Mouse (Mus musculus) heart, embryonic 11.5 days (tissue): ENCODE results near the gene Uprt. TPM values are rescaled to one million over a fixed set of nuclear protein-coding genes. Genes with fewer than 3 reads are reported as not detected.

Experiments
- ATAC-seq: fragments of 200-750 bp; cut with Nextera tagmentation; replicated peaks from 2 replicates; pipeline ENCODE4 v1.8.0; 2017; ENCODE audit warnings: moderate library complexity; ENCODE audit not compliant: insufficient number of reproducible peaks, low FRiP score, low TSS enrichment
- H3K27ac ChIP-seq: fragments of 300-500 bp; sonication (generic); 2 replicates; pipeline ENCODE4 v1.5.1; 2014; ENCODE audit warnings: mild to moderate bottlenecking, low read depth, low read length
- H3K27me3 ChIP-seq: fragments of 300-500 bp; sonication (generic); 2 replicates; pipeline ENCODE4 v1.6.1; 2014; ENCODE audit warnings: mild to moderate bottlenecking, low read length, mixed read lengths; ENCODE audit not compliant: control insufficient read depth, insufficient read depth
- H3K36me3 ChIP-seq: fragments of 300-500 bp; sonication (generic); 2 replicates; pipeline ENCODE4 v1.6.1; 2014; ENCODE audit warnings: mild to moderate bottlenecking, low read length, moderate library complexity, mixed read lengths; ENCODE audit not compliant: control insufficient read depth, insufficient read depth
- H3K4me1 ChIP-seq: fragments of 300-500 bp; sonication (generic); 2 replicates; pipeline ENCODE4 v1.6.1; 2014; ENCODE audit warnings: low read length; ENCODE audit not compliant: control insufficient read depth, insufficient read depth
- H3K4me2 ChIP-seq: fragments of 300-500 bp; sonication (generic); 2 replicates; pipeline ENCODE4 v1.6.1; 2014; ENCODE audit warnings: mild to moderate bottlenecking, moderate library complexity
- H3K4me3 ChIP-seq: fragments of 300-500 bp; sonication (generic); 2 replicates; pipeline ENCODE4 v1.5.1; 2014; ENCODE audit warnings: low read depth, low read length
- H3K9ac ChIP-seq: fragments of 300-500 bp; sonication (generic); 2 replicates; pipeline ENCODE4 v1.6.1; 2014; ENCODE audit warnings: mild to moderate bottlenecking, low read depth, low read length, moderate library complexity
- H3K9me3 ChIP-seq: fragments of 300-500 bp; sonication (generic); replicated peaks from 2 replicates; pipeline ENCODE4 v1.6.1; 2016; ENCODE audit warnings: low read length; ENCODE audit not compliant: control insufficient read depth
- WGBS: fragments of 180-500 bp; shearing (Covaris S2); extraction: QIAGEN DNeasy Blood & Tissue Kit; methylation state at CpG from one replicate; pipeline ENCODE4 v1.1.7; 2014; ENCODE audit not compliant: insufficient replicate concordance; 5-methylcytosine and 5-hydroxymethylcytosine counted together
- polyA plus RNA-seq: library from polyadenylated mRNA; unstranded; fragments of >200 nt; fragmentation: Nextera tagmentation; extraction: Ambion mirVana; gene quantifications from 2 replicates; pipeline ENCODE4 v1.2.1, GENCODE M21; 2014

Gene Uprt
- polyA plus RNA-seq = 1.8 and 1.9 TPM in 2 replicates

DNA sequence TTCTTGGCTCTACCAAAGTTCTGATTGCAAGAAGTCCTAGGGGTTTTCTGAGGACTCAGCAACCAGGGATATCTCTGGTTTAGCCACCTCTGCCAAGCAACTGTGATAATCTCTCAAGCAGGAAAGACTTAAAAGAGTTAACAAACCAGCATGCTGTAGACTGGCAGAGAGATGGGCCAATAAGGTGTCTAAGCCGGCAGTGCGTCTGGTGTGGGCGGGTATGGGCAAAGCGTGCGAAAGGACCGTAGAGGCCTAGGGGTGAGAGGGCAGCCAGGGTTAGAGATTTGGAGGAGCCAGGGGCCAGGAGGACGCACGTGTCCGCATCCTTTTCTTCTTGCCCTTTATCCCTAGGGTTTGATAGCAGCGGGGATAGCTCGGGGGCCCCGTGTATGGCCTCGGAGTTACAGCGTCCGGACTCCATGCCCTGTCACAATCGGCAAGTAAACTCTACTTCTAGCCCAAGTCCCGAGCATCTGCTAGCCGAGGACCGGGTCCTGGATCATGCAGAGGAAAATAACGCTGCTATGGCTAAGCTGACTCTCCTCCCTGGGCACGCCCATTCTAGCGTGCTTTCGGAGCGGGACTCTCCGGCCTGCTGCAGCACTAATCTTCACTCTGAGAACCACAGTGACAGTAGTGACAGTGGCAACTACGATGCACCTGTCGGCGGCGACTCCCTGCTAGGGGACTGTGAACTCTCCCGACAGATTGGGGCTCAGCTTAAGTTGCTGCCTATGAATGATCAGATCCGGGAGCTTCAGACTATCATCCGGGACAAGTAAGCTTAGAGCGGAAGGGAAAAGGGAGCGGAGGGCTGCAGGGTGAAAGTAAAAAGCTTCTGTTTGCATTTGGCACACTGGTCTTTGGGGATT, at the start of gene Uprt:
Gene Uprt, plus strand, starts transcription at position 247 of the 872 bp plus-strand sequence.
- peak within 1 kb of the TSS; percentile 59 for H3K4me3 ChIP-seq
- peaks cover 3% of the 10 kb centered on the region; the same call in 1 of the 2 replicates for H3K27me3 ChIP-seq
- no peaks in the 10 kb centered on the region for H3K36me3 ChIP-seq
- peak; percentile 71; the same call in 1 of the 2 replicates for ATAC-seq
- peak within 1 kb of the TSS; percentile 68 for H3K4me2 ChIP-seq
- H3K9ac ChIP-seq = peak within 1 kb of the TSS; percentile 64
- 18% methylated on average over 34 of the region's 34 CpGs for WGBS
- H3K9me3 ChIP-seq = no peaks in the 10 kb centered on the region
- no peaks in the 10 kb centered on the region for H3K4me1 ChIP-seq
- H3K27ac ChIP-seq = peak within 1 kb of the TSS; percentile 41; the same call in 1 of the 2 replicates

DNA sequence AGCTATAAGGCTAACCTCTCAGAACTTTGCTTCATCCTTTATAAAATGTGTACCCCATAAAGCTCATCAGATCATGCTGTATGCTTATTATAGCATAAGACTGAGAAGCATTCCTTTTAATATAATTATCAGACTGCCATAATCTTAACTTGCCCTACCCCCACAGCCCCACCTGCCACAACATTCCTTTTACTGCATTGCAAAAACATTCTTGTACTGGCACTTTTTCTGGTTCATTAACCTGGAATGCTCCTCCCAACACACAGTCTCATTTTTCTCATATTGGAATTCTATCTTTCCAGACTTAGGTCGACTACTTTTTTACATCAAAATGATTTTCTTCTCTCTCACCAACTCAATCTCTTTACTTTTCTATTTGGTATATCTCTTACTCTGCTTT, 49.2 kb upstream of the Uprt start:
- Histone ChIP-seq H3K9me3 (no peaks in the 10 kb centered on the region), H3K4me3 (no peak overlapping the region), H3K4me2 (no peak overlapping the region), H3K27ac (no peak overlapping the region), H3K36me3 (no peaks in the 10 kb centered on the region), H3K27me3 (no peaks in the 10 kb centered on the region), H3K4me1 (no peaks in the 10 kb centered on the region), H3K9ac (no peak overlapping the region)
- WGBS = 46% methylated on average over 1 of the region's 1 CpGs
- ATAC-seq = no peak

DNA sequence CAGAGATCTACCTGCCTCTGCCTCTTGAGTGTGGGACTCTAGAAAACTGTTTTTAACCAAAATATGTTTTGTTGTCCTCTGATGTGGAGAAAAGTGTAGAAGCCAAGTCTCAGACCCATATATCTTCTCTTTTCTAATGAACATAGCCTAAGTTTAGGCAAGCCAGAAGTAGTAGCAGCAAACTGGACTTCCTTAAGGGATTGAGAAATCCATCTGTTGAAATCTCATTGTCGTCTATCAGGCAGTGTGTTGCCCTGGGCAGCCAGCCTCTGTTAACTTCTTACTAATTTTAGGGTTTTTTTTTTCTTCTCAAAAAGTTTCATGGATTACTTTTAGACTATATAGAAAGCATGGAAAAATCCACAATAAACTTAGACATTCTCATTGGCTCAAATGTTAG, 30.2 kb upstream of the Uprt start:
- no peak overlapping the region for H3K4me2 ChIP-seq
- no peak overlapping the region for H3K4me3 ChIP-seq
- ATAC-seq = no peak
- 68% methylated on average over 1 of the region's 1 CpGs for WGBS
- no peaks in the 10 kb centered on the region for H3K4me1 ChIP-seq
- no peaks in the 10 kb centered on the region for H3K27me3 ChIP-seq
- no peak overlapping the region for H3K27ac ChIP-seq
- no peaks in the 10 kb centered on the region for H3K9me3 ChIP-seq
- H3K36me3 ChIP-seq = no peaks in the 10 kb centered on the region
- H3K9ac ChIP-seq = no peak overlapping the region

DNA sequence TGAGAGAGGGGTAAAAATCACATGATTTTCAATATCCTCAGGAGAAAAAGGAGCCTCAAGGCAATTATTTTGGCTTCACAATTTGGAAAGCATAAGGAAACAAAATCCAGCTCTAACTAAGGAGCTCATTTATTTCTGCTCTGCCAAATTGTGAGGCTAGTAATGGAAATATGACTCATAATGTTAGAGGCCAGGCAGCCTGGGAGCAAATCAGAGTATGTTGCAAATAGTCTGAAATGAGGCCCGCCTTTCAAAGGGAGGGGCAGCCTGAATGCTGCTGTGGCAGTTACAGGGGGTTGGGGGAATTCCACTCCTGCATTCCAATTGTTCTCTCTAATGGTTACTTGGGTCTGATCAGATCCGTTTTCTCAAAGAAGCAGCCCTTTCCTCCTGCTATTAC, 20.9 kb upstream of the Uprt start:
- H3K36me3 ChIP-seq = no peaks in the 10 kb centered on the region
- no peak overlapping the region for H3K9ac ChIP-seq
- WGBS = 40% methylated on average over 2 of the region's 2 CpGs
- no peak overlapping the region for H3K4me2 ChIP-seq
- H3K4me1 ChIP-seq = no peaks in the 10 kb centered on the region
- H3K4me3 ChIP-seq = no peak overlapping the region
- no peak for ATAC-seq
- no peak overlapping the region for H3K27ac ChIP-seq
- no peaks in the 10 kb centered on the region for H3K9me3 ChIP-seq
- no peaks in the 10 kb centered on the region for H3K27me3 ChIP-seq

DNA sequence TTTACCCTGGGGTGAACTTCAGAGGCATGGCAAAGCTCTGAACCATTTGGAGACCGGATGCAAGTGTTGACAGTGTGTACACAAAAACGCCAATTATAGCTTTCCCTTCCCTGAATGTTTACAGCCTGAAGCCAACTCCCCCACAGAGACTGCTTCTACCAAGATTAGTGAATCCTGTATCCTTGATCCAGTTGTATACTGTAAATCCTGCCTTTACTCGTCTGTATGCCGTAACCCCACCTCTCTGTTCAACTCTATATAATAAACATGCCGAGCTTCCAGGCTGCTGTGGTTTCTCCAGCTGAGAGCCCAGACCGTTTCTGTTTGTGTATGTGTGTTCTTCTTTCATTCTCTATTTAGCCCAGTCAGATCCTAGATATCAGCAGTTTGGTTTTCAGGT, 18.2 kb upstream of the Uprt start:
- no peak overlapping the region for H3K9ac ChIP-seq
- no peak overlapping the region for H3K4me3 ChIP-seq
- H3K27me3 ChIP-seq = no peaks in the 10 kb centered on the region
- H3K9me3 ChIP-seq = no peaks in the 10 kb centered on the region
- H3K4me1 ChIP-seq = no peaks in the 10 kb centered on the region
- no peaks in the 10 kb centered on the region for H3K36me3 ChIP-seq
- WGBS = 65% methylated on average over 6 of the region's 6 CpGs
- no peak overlapping the region for H3K27ac ChIP-seq
- no peak for ATAC-seq
- no peak overlapping the region for H3K4me2 ChIP-seq

DNA sequence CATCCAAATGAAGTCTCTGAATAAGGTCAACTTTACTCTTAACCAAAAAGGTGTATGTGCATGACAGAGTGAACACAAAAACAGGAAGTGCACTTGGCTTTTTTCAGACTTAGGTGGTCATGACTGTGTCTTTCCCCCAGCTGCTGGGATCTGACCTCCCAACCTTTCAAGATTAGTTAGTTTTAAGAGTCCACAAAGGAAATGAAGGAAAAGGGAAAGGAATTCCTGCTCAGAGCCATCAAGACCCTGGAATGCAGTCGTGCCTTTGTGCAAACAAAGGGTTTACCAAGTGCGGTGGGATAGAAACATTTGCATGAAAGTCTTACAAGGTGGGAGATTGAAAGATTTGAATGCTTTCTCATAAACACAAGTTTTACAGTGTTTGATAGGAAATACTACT, 4.6 kb upstream of the Uprt start:
- Histone ChIP-seq H3K9ac (no peak overlapping the region), H3K9me3 (no peaks in the 10 kb centered on the region), H3K4me1 (no peaks in the 10 kb centered on the region), H3K36me3 (no peaks in the 10 kb centered on the region), H3K27ac (no peak overlapping the region), H3K4me2 (no peak overlapping the region), H3K27me3 (peaks cover 1% of the 10 kb centered on the region; the same call in 1 of the 2 replicates), H3K4me3 (no peak overlapping the region)
- ATAC-seq = no peak
- 31% methylated on average over 2 of the region's 2 CpGs for WGBS

DNA sequence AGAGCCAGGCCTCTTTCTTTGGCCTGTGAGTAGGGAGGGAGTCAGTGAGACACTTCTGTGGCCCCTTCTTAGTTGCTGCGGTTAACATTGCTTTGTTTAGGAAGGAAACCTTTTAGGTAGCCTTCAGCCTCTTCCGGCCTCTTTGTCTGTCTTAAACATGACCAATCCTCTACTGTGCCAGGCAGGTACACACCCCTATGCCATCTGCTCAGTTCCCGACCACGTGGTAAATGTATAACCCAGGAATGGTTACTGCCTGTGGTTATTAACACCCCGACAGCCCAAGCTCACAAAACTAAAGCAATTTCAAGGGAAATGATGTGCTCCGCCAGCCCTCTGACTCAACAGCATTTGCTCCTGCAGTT, 808 bp downstream of the Uprt start:
- 0 out of 2 replicates have a peak overlapping the region, but pooled peaks have one; percentile 41 for H3K27ac ChIP-seq
- ATAC-seq = no peak
- H3K36me3 ChIP-seq = no peaks in the 10 kb centered on the region
- 33% methylated on average over 6 of the region's 6 CpGs for WGBS
- peak overlapping the region; percentile 59 for H3K4me3 ChIP-seq
- H3K27me3 ChIP-seq = peaks cover 3% of the 10 kb centered on the region; the same call in 1 of the 2 replicates
- peak overlapping the region; percentile 68 for H3K4me2 ChIP-seq
- H3K9ac ChIP-seq = peak overlapping the region; percentile 64
- no peaks in the 10 kb centered on the region for H3K9me3 ChIP-seq
- no peaks in the 10 kb centered on the region for H3K4me1 ChIP-seq

DNA sequence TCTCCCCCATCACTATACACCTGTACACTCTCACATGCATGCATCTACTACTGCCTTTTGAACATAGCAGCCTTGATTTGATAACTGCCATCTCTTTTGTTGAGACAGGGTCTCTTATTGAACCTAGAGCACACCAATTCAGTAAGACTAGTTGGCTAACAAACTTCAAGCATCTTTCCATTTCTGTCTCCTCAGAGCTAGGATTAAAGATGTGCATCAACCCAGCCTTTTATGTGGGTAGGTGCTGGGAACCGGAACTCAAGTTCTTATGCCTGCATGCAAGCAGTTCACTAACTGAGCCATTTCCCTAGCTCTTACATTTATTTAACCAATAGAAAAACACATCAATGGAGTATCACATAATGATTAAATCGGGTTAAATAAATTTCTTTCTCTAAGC, 3.0 kb downstream of the Uprt start:
- WGBS = 74% methylated on average over 2 of the region's 2 CpGs

DNA sequence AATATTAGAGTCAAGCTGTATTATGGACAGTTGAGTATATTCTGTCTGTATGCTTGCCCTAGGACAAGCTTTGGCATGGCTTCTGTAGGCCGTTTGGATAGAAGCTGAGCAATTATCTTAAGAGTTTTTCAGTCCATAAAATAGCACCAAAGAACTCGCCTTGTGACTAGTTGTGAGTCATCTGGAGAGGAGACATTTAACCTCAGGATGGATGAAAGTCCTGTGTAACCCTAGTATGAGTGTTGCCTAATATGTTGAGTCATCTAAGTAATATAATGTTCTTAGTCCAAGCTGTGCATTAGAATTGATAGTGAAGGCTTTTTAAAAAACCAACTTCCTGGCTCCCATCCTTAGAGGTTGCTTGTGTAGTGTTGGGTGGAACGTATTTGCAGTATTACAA, 5.4 kb downstream of the Uprt start:
- Histone ChIP-seq H3K27me3 (peaks cover 2% of the 10 kb centered on the region; the same call in 1 of the 2 replicates), H3K9ac (no peak overlapping the region), H3K27ac (no peak overlapping the region), H3K9me3 (no peaks in the 10 kb centered on the region), H3K4me2 (no peak overlapping the region), H3K36me3 (no peaks in the 10 kb centered on the region), H3K4me1 (no peaks in the 10 kb centered on the region), H3K4me3 (no peak overlapping the region)
- no peak for ATAC-seq
- WGBS = 63% methylated on average over 3 of the region's 3 CpGs

More for the DNA sequence above, 3.0 kb downstream of the Uprt start:
- no peaks in the 10 kb centered on the region for H3K9me3 ChIP-seq
- no peak overlapping the region for H3K27ac ChIP-seq
- H3K4me1 ChIP-seq = no peaks in the 10 kb centered on the region
- no peak for ATAC-seq
- peaks cover 3% of the 10 kb centered on the region; the same call in 1 of the 2 replicates for H3K27me3 ChIP-seq
- H3K4me3 ChIP-seq = no peak overlapping the region
- H3K36me3 ChIP-seq = no peaks in the 10 kb centered on the region
- H3K9ac ChIP-seq = no peak overlapping the region
- H3K4me2 ChIP-seq = no peak overlapping the region
